Mouse (Mus musculus) limb, embryonic 11.5 days (tissue): ENCODE measurements around the gene Pgbd5. TPM values are rescaled to one million over a fixed set of nuclear protein-coding genes. Genes with fewer than 3 reads are reported as not detected.

ENCODE experiments used
- ATAC-seq: fragments of 200-750 bp; cut with Nextera tagmentation; 2 replicates; pipeline ENCODE4 v1.8.0; 2017; ENCODE audit warnings: low read depth; ENCODE audit not compliant: insufficient number of reproducible peaks, low FRiP score, low TSS enrichment
- DNase-seq: peaks from one replicate; pipeline ENCODE4 v3.0.0-alpha.2; 2015; ENCODE audit warnings: low spot score
- H3K27ac ChIP-seq: fragments of 300-500 bp; sonication (generic); replicated peaks from 2 replicates; pipeline ENCODE4 v1.5.1; 2014; ENCODE audit warnings: low read depth, mild to moderate bottlenecking, low read length
- H3K27me3 ChIP-seq: fragments of 300-500 bp; sonication (generic); 2 replicates; pipeline ENCODE4 v1.6.1; 2014; ENCODE audit warnings: mild to moderate bottlenecking, low read length, mixed read lengths; ENCODE audit not compliant: control insufficient read depth, insufficient read depth
- H3K36me3 ChIP-seq: fragments of 300-500 bp; sonication (generic); 2 replicates; pipeline ENCODE4 v1.6.1; 2014; ENCODE audit warnings: mild to moderate bottlenecking, low read length, moderate library complexity, mixed read lengths; ENCODE audit not compliant: control insufficient read depth, insufficient read depth
- H3K4me1 ChIP-seq: fragments of 300-500 bp; sonication (generic); 2 replicates; pipeline ENCODE4 v1.6.1; 2014; ENCODE audit warnings: low read length, mixed read lengths; ENCODE audit not compliant: control insufficient read depth, insufficient read depth
- H3K4me2 ChIP-seq: fragments of 300-500 bp; sonication (generic); 2 replicates; pipeline ENCODE4 v1.6.1; 2014; ENCODE audit warnings: low read depth, mild to moderate bottlenecking, moderate library complexity; ENCODE audit not compliant: severe bottlenecking
- H3K4me3 ChIP-seq: fragments of 300-500 bp; sonication (generic); 2 replicates; pipeline ENCODE4 v1.5.1; 2014; ENCODE audit warnings: low read depth, low read length
- H3K9ac ChIP-seq: fragments of 300-500 bp; sonication (generic); 2 replicates; pipeline ENCODE4 v1.6.1; 2014; ENCODE audit warnings: mild to moderate bottlenecking, low read length
- H3K9me3 ChIP-seq: fragments of 300-500 bp; sonication (generic); 2 replicates; pipeline ENCODE4 v1.6.1; 2016; ENCODE audit warnings: low read length; ENCODE audit not compliant: control insufficient read depth
- WGBS: fragments of 180-500 bp; shearing (Covaris S2); extraction: QIAGEN DNeasy Blood & Tissue Kit; methylation state at CpG from one replicate; pipeline ENCODE4 v1.1.7; 2014; 5-methylcytosine and 5-hydroxymethylcytosine counted together
- polyA plus RNA-seq: library from polyadenylated mRNA; unstranded; fragments of >200 nt; fragmentation: Nextera tagmentation; extraction: Ambion mirVana; gene quantifications from 2 replicates; pipeline ENCODE4 v1.2.1, GENCODE M21; 2014

Pgbd5 gene
- polyA plus RNA-seq, 1 experiment from 2014 or later: 0.36 TPM

DNA sequence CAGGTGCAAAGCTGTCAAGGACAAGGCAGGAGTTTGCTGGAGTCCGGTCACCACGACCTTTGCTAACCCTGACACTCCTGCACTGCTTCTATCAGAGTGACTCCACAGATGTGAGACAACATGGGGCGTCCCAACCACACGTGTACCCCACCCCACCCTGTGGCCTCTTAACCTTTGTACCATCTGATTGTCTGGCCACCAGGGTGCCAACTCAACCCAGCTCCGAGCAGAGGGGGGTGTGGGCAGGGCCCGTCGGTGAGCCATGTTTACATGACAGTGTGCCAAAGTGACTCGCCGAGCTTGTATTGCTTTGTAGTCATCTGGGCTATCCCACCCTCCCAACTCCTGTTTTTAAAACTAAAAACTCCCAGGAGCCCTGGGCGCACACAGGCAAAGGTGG is 94.4 kb downstream of the Pgbd5 start:
- ATAC-seq (no peak), DNase-seq (no peak)
- H3K4me2 ChIP-seq: no peak overlapping the region
- H3K36me3 ChIP-seq: no peaks in the 10 kb centered on the region
- no peak overlapping the region for H3K9ac ChIP-seq
- no peaks in the 10 kb centered on the region for H3K4me1 ChIP-seq
- 90% methylated on average over 10 of the region's 10 CpGs for WGBS
- H3K27ac ChIP-seq: no peak overlapping the region
- no peaks in the 10 kb centered on the region for H3K9me3 ChIP-seq
- no peaks in the 10 kb centered on the region for H3K27me3 ChIP-seq
- no peak overlapping the region for H3K4me3 ChIP-seq

DNA sequence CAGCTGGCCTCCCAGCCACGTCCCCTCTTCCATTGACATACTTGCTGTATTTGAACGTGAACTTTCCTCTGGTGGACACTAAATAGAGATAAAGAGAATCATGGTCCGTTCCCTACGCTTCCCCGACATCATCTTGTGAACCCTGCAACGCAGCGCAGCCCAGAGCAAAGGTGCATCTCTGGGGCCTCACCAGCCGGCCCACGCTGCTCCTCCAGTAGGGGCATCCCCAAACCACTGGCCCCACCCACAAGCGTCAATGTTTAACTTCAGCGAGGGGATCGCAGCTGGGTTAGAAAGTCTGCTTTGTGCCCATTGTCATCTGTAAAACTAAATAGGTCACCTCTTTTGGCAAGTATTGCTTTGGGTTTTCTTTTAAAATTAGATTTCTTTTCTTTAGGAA is 95.5 kb downstream of the Pgbd5 start:
- ATAC-seq (no peak), DNase-seq (no peak)
- H3K9ac ChIP-seq: no peak overlapping the region
- no peak overlapping the region for H3K4me3 ChIP-seq
- no peak overlapping the region for H3K27ac ChIP-seq
- no peaks in the 10 kb centered on the region for H3K9me3 ChIP-seq
- H3K4me2 ChIP-seq: no peak overlapping the region
- H3K27me3 ChIP-seq: no peaks in the 10 kb centered on the region
- no peaks in the 10 kb centered on the region for H3K4me1 ChIP-seq
- WGBS: 92% methylated on average over 12 of the region's 12 CpGs
- H3K36me3 ChIP-seq: no peaks in the 10 kb centered on the region

DNA sequence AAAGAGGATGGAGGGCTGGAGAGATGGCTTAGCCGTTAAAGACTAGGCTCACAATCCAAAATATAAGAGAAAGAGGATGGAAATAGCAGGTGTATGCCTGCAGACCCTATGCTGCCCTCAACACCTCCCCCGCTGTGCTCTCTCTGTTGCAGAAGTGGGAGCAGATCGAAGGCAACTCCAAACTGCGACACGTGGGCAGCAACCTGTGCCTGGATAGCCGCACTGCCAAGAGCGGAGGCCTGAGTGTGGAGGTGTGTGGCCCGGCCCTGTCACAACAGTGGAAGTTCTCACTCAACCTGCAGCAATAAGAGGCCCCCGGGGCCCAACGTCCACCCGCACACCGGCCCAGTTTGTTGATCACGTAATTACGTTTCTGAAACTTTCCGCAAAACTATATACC is 96.3 kb downstream of the Pgbd5 start:
- Histone ChIP-seq H3K4me3 (no peak overlapping the region), H3K4me1 (no peaks in the 10 kb centered on the region), H3K9me3 (no peaks in the 10 kb centered on the region), H3K36me3 (0 out of 2 replicates have a peak, but pooled peaks cover 3% of the 10 kb centered on the region), H3K27me3 (no peaks in the 10 kb centered on the region), H3K27ac (no peak overlapping the region), H3K9ac (no peak overlapping the region), H3K4me2 (no peak overlapping the region)
- 92% methylated on average over 15 of the region's 15 CpGs for WGBS
- ATAC-seq (no peak), DNase-seq (no peak)

DNA sequence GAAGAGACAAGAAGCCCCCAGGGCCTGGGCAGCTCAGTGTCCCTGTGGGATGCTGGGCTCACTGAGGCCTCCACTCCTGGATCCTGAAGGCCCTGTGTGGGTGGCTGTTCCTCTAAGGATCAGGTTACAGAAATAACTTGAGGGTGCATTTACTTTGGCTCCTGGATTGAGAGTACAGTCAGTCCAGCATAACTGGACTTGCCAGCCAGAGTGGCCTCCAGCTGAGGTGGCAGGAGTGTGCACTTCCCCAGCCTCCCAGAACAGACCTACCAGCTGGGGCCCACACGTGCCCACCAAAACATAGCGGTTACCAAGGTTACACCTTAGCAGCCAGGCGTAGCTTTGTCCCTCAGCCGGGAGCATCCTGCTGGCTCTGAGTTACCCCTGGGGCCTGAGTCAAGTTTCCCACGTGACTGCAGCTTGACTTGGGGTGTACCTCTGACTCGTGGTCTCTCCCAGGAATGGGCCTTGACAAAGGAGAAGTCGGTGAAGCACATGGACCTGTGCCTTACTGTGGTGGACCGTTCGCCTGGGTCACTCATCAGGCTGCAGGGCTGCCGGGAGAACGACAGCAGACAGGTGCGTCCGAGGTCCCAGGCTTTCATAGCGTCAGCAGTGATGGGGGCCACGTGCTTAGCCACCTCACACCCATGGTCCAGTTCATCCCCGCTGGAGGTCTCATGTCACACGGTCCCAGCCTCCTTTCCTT is 98.9 kb downstream of the Pgbd5 start:
- Histone ChIP-seq H3K9ac (no peak overlapping the region), H3K4me1 (no peaks in the 10 kb centered on the region), H3K36me3 (peaks cover 5% of the 10 kb centered on the region; the same call in 1 of the 2 replicates), H3K27ac (no peak overlapping the region), H3K4me2 (no peak overlapping the region), H3K27me3 (no peaks in the 10 kb centered on the region), H3K9me3 (no peaks in the 10 kb centered on the region), H3K4me3 (no peak overlapping the region)
- ATAC-seq: no peak
- no peak for DNase-seq
- 81% methylated on average over 17 of the region's 17 CpGs for WGBS

DNA sequence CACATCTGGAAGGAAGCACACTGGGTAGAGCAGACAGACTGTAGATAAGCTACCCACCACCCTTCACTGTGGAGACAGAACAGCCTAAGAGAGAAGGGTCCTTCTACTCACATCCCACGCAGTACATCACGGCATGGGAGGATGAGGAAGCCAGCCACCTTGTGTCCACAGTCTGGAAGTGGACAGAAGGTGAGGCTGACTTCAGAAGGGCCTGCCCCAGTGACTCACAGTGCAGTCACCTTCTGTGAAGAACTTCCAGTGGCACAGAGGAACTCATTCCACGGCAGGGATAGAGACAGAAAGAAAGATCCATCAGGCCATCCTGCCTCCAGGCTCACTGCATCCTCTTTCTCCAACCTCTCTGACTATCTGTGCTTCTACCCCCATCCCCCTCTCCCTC is 99.7 kb downstream of the Pgbd5 start:
- Histone ChIP-seq H3K36me3 (peaks cover 5% of the 10 kb centered on the region; the same call in 1 of the 2 replicates), H3K9ac (no peak overlapping the region), H3K4me2 (no peak overlapping the region), H3K4me1 (no peaks in the 10 kb centered on the region), H3K9me3 (no peaks in the 10 kb centered on the region), H3K4me3 (no peak overlapping the region), H3K27ac (no peak overlapping the region), H3K27me3 (no peaks in the 10 kb centered on the region)
- 83% methylated on average over 3 of the region's 3 CpGs for WGBS
- no peak for ATAC-seq
- no peak for DNase-seq

DNA sequence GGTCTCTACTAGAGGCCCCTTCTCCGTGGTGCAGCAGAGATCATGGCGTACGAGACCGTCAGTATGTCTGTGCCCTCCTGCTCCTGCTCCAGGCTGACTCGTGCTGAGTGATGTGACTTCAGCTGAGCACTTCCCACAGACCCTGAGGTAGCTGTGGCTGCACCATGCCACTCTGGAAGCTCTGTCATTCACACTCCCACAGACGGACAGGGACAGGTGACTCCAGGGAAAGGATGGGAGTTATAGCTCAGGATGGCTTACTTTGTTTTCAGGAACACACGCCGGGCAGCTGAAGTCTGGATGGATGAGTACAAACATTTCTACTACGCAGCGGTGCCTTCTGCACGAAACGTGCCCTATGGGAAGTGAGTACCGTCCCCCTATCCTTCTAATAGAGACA is 103.2 kb downstream of the Pgbd5 start:
- H3K4me3 ChIP-seq: no peak overlapping the region
- no peak overlapping the region for H3K9ac ChIP-seq
- H3K27me3 ChIP-seq: no peaks in the 10 kb centered on the region
- H3K36me3 ChIP-seq: peaks cover 8% of the 10 kb centered on the region; the same call in 1 of the 2 replicates
- WGBS: 94% methylated on average over 13 of the region's 13 CpGs
- H3K4me2 ChIP-seq: no peak overlapping the region
- no peaks in the 10 kb centered on the region for H3K9me3 ChIP-seq
- ATAC-seq (no peak), DNase-seq (no peak)
- H3K4me1 ChIP-seq: no peaks in the 10 kb centered on the region
- no peak overlapping the region for H3K27ac ChIP-seq

DNA sequence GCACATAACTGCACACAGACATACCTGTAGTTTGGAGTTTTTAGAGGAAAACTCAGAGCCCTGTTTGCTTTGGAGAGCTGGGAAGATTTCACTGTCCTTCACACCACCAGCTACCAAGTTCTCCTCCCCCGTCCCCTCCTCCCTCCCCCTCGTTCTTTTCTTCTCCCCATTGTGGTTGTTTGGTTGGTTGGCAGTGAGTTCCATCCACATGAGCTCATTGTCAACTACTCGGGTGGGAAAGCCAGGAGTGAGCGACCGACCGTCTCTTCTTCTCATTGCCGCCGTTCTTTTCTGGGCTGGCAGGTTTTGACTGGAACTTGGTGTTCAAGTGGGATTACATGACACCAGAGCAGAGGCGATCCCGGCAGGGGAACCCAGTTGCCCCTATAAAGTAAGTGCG is 107.8 kb downstream of the Pgbd5 start:
- Histone ChIP-seq H3K27ac (no peak overlapping the region), H3K36me3 (peaks cover 10% of the 10 kb centered on the region; the same call in 1 of the 2 replicates), H3K4me2 (no peak overlapping the region), H3K9ac (no peak overlapping the region), H3K9me3 (no peaks in the 10 kb centered on the region), H3K4me3 (no peak overlapping the region), H3K27me3 (no peaks in the 10 kb centered on the region), H3K4me1 (no peaks in the 10 kb centered on the region)
- no peak for DNase-seq
- no peak for ATAC-seq
- WGBS: 91% methylated on average over 11 of the region's 11 CpGs

DNA sequence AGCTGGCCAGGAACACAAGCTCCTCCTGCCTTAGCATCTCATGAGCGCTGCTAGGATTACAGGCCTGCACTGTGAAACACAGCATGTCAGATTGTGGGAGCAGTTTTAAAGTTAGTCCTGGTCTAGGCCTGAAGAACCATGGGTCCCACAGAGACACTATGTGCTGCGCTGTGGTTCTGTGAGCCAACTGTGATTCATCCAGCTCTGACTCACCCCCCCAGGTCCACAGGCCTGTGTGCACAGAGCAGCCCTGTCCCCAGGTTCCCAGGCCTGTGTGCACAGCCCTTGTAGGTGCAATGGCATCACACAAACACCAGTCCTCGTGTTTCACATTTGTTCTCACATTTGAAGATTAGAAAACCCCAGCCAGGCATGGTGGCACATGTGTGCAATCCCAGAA is 108.4 kb downstream of the Pgbd5 start:
- Histone ChIP-seq H3K9ac (no peak overlapping the region), H3K4me3 (no peak overlapping the region), H3K27ac (no peak overlapping the region)

DNA sequence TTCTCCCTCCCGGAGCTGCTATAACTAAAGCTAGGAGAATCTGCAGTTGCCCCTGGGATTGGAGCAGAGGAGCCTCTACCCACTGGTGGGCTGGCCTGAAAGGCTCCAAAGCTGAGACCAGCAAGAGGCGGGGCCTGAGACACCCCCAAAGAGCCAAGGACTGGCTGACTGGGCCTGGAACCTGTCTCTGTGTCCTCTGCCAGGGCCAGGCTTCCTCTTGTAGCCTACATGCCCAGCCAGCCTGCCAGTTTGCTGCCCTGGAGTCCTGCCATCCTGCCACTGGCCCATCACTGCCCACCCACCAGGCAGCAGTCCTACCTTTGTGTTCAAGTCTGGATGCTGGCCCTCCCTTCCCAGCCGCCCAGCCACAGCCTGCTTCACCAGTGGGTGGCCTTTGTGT is 109.0 kb downstream of the Pgbd5 start:
- ATAC-seq (no peak), DNase-seq (no peak)
- Histone ChIP-seq H3K4me2 (no peak overlapping the region), H3K4me3 (no peak overlapping the region), H3K27ac (no peak overlapping the region), H3K9me3 (no peaks in the 10 kb centered on the region), H3K36me3 (peaks cover 16% of the 10 kb centered on the region), H3K4me1 (no peaks in the 10 kb centered on the region), H3K27me3 (no peaks in the 10 kb centered on the region), H3K9ac (no peak overlapping the region)
- 86% methylated on average over 2 of the region's 3 CpGs for WGBS

More for the DNA sequence above, 108.4 kb downstream of the Pgbd5 start:
- no peak for DNase-seq
- 88% methylated on average over 3 of the region's 3 CpGs for WGBS
- Histone ChIP-seq H3K36me3 (peaks cover 11% of the 10 kb centered on the region), H3K27me3 (no peaks in the 10 kb centered on the region), H3K4me1 (no peaks in the 10 kb centered on the region), H3K9me3 (no peaks in the 10 kb centered on the region), H3K4me2 (no peak overlapping the region)
- no peak for ATAC-seq
